Mouse (Mus musculus) C2C12 (cell line): ENCODE data around the gene Trp73. TPM values are rescaled to one million over a fixed set of nuclear protein-coding genes. Genes with fewer than 3 reads are reported as not detected.

Source experiments
- H3K27me3 ChIP-seq: one replicate; pipeline ENCODE4 v1.6.1; 2011; ENCODE audit not compliant: control insufficient read depth, insufficient read depth, insufficient read length
- H3K36me3 ChIP-seq: one replicate; pipeline ENCODE4 v1.6.1; 2011; ENCODE audit not compliant: control insufficient read depth, insufficient read depth
- H3K4me3 ChIP-seq: one replicate; pipeline ENCODE4 v1.5.1; 2011; ENCODE audit warnings: mild to moderate bottlenecking, control low read depth; ENCODE audit not compliant: poor library complexity, insufficient read depth, severe bottlenecking
- H3K79me2 ChIP-seq: one replicate; pipeline ENCODE4 v1.6.1; 2011; ENCODE audit not compliant: control insufficient read depth, insufficient read depth
- H3K79me3 ChIP-seq: one replicate; pipeline ENCODE4 v1.6.1; 2011; ENCODE audit warnings: low read depth, control low read depth
- H3ac ChIP-seq: one replicate; pipeline ENCODE3; 2011; ENCODE audit warnings: low read depth; ENCODE audit not compliant: control insufficient read depth, insufficient read length
- CEBPB ChIP-seq: IDR thresholded peaks from one replicate; pipeline ENCODE4 v1.6.1; 2011; ENCODE audit warnings: low read depth, mild to moderate bottlenecking, control low read depth, moderate library complexity
- CTCF ChIP-seq: IDR thresholded peaks from one replicate; pipeline ENCODE4 v1.5.1; 2011; ENCODE audit not compliant: control insufficient read depth, insufficient read depth, insufficient read length
- FOSL1 ChIP-seq: IDR thresholded peaks from one replicate; pipeline ENCODE4 v1.8.0; 2011; ENCODE audit warnings: mild to moderate bottlenecking, low read length; ENCODE audit not compliant: poor library complexity, insufficient read depth, severe bottlenecking
- MAX ChIP-seq: IDR thresholded peaks from one replicate; pipeline ENCODE4 v1.6.1; 2011; ENCODE audit warnings: mild to moderate bottlenecking, control low read depth
- MYOD1 ChIP-seq: IDR thresholded peaks from one replicate; pipeline ENCODE4 v1.6.1; 2011; ENCODE audit warnings: low read depth; ENCODE audit not compliant: control insufficient read depth, insufficient read length
- MYOG ChIP-seq: IDR thresholded peaks from one replicate; pipeline ENCODE4 v1.6.1; 2011; ENCODE audit not compliant: control insufficient read depth, insufficient read length; ENCODE audit errors: extremely low read depth
- USF1 ChIP-seq: IDR thresholded peaks from one replicate; pipeline ENCODE4 v1.6.1; 2011; ENCODE audit warnings: low read depth, mild to moderate bottlenecking, control low read depth, moderate library complexity
- long read RNA-seq, 2 experiments: library from polyadenylated mRNA; unstranded; transcript quantifications; one replicate each; pipeline ENCODE4 v2.0.0; 2019 to 2020
- polyA plus RNA-seq: library from polyadenylated mRNA; unstranded; fragments of >200 nt; fragmentation: generic; extraction: Trizol; gene quantifications from one replicate; pipeline ENCODE4 v1.2.1, GENCODE M21; 2012; ENCODE audit warnings: missing spikeins

Gene Trp73
- polyA plus RNA-seq: 0.01 TPM
- long read RNA-seq, experiment 1: 0 reads
- long read RNA-seq, experiment 2: 0 reads

DNA sequence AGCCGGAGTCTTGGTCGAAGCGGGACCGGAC is at the start of gene Trp73:
Trp73 (minus strand) TSS at position 27 of the 31 bp plus-strand sequence.
- Histone ChIP-seq H3K27me3 (peaks cover 48% of the 10 kb centered on the region), H3ac (peak within 1 kb of the TSS; percentile 8), H3K4me3 (no peak within 1 kb of the TSS), H3K36me3 (no peaks in the 10 kb centered on the region), H3K79me2 (peaks cover 19% of the 10 kb centered on the region), H3K79me3 (peaks cover 2% of the 10 kb centered on the region)
- no peak for TF ChIP-seq USF1
- no peak for TF ChIP-seq MYOG
- no peak for TF ChIP-seq MYOD1
- no peak for TF ChIP-seq FOSL1
- no peak for TF ChIP-seq CTCF
- no peak for TF ChIP-seq CEBPB
- no peak for TF ChIP-seq MAX

DNA sequence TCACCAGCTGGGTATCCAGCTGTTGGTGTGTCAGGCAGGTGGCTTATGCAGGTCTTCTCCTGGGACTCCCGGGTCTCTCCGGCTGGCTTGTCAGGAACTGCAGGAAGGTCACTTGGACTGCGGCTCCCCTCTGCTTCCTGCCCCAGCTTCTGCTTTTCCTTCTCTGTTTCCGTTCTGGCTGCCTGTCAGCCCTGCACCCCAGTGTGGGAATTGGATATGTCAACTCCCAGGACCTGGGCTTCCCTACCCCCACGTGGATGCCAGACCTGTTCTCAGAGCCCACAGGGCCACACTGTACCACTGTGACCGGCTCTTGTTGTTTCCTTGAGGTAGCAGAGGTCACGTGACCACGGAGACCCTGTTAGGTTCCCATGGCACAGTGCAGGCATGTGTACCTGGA is 48.9 kb upstream of the Trp73 start:
- no peak overlapping the region for H3K4me3 ChIP-seq
- no peaks in the 10 kb centered on the region for H3K27me3 ChIP-seq
- no peak overlapping the region for H3ac ChIP-seq
- H3K79me2 ChIP-seq: no peaks in the 10 kb centered on the region
- no peaks in the 10 kb centered on the region for H3K79me3 ChIP-seq
- no peaks in the 10 kb centered on the region for H3K36me3 ChIP-seq
- TF ChIP-seq CTCF (no peak), USF1 (no peak), MYOD1 (no peak), CEBPB (no peak), MYOG (no peak), FOSL1 (no peak), MAX (no peak)

DNA sequence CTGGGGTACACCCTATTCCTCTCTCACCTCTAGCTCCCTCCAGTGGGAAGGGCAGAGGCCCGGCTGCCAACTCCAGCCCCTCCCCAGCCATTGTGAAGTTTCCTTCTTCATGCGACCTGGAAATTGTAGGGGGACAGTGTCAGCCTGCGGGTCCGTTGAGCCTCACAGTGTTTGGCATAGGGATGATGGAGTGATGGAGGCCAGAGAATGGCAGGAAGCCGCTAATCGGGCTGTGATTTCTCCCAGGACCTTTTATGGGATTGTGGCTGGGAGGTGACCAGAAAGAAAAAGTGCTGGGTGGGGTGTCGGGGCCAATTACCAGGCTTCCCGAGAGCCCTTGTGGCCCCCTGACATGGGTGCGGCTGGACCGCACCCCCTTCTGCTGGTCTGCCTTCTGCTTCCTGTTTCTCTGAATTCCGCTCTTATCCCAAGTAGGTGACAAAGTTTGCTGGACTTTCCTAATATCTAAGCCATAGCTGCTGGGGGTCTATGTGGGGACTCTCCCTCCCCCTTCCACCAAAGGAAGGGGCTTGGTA is 46.1 kb upstream of the Trp73 start:
- Histone ChIP-seq H3K79me2 (no peaks in the 10 kb centered on the region), H3K4me3 (no peak overlapping the region), H3K79me3 (no peaks in the 10 kb centered on the region), H3K27me3 (no peaks in the 10 kb centered on the region), H3ac (no peak overlapping the region), H3K36me3 (no peaks in the 10 kb centered on the region)
- TF ChIP-seq MYOD1: no peak
- no peak for TF ChIP-seq USF1
- no peak for TF ChIP-seq MYOG
- no peak for TF ChIP-seq FOSL1
- TF ChIP-seq CTCF: no peak
- no peak for TF ChIP-seq CEBPB
- no peak for TF ChIP-seq MAX

DNA sequence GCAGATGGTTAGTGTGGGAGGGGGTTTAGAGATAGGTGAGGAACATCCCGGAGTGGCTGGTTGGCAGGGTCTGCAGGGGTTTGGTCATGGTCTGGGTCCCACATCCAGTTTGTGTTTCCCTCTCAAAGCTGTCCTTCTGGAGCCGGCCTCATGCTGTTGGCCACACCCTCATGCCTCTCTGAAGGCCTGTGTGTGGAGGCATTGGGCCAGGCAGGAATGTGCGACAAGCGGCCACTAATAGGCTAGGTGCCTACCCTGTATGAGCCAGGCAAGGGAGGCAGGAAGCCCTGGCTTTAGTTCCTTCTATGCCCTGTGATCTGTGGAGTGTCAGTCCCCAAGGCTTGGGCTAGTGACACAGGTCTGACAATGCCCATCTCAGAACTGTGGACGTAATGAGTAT is 45.0 kb upstream of the Trp73 start:
- no peak overlapping the region for H3K4me3 ChIP-seq
- H3ac ChIP-seq: no peak overlapping the region
- H3K27me3 ChIP-seq: no peaks in the 10 kb centered on the region
- H3K79me2 ChIP-seq: no peaks in the 10 kb centered on the region
- TF ChIP-seq MYOG: no peak
- TF ChIP-seq MYOD1: no peak
- TF ChIP-seq CTCF: no peak
- no peak for TF ChIP-seq CEBPB
- TF ChIP-seq MAX: no peak
- no peak for TF ChIP-seq USF1
- no peak for TF ChIP-seq FOSL1
- no peaks in the 10 kb centered on the region for H3K79me3 ChIP-seq
- H3K36me3 ChIP-seq: no peaks in the 10 kb centered on the region

DNA sequence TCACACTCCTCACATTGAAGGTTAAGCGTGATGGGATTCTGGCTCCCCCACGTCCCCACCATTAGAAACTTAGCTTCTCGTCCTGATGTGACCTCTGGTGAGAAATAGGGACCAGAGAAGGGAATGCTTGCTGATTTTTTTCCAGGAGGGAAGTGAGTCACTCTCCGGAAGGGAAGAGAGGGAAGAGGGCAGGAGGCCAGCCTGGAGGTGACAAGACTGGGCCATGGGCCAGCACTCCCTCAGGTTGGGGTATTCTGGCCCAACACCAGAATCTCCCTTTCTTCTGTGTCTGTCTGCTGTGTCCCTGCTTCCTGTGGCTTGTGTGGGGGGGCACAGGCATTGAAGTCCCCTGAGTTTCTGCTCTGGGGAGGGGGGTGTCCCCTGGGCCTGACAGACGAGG is 43.6 kb upstream of the Trp73 start:
- no peak for TF ChIP-seq CTCF
- TF ChIP-seq MYOD1: no peak
- TF ChIP-seq MYOG: no peak
- TF ChIP-seq FOSL1: no peak
- no peak for TF ChIP-seq USF1
- TF ChIP-seq MAX: no peak
- TF ChIP-seq CEBPB: no peak

DNA sequence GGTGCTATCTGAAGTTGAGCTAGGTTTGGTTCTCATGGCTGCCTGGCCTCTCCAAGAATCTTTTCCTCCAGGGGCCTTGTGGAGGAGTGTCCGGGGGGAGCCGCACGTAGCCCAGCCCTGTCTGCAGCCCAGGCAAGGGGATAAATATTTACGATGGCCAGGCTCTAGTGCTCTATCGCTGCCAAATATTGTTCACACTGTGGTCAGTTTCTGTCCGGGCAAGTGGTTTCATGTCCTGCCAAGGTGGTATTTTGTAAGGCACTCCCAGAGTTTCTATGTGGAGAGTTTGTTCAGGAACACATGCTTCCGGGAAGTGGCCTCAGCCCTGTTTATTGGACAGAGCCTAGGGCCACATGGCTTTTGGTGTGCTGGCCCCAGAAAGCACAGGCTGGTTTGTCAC is 41.0 kb upstream of the Trp73 start:
- peaks cover 4% of the 10 kb centered on the region for H3K27me3 ChIP-seq
- H3ac ChIP-seq: no peak overlapping the region
- TF ChIP-seq MYOD1: no peak
- H3K79me2 ChIP-seq: no peaks in the 10 kb centered on the region
- H3K79me3 ChIP-seq: no peaks in the 10 kb centered on the region
- no peak overlapping the region for H3K4me3 ChIP-seq
- H3K36me3 ChIP-seq: no peaks in the 10 kb centered on the region

More for the DNA sequence above, 43.6 kb upstream of the Trp73 start:
- Histone ChIP-seq H3K4me3 (no peak overlapping the region), H3K27me3 (no peaks in the 10 kb centered on the region), H3K79me2 (no peaks in the 10 kb centered on the region), H3K79me3 (no peaks in the 10 kb centered on the region), H3ac (no peak overlapping the region), H3K36me3 (no peaks in the 10 kb centered on the region)
